Mouse (Mus musculus): ENCODE measurements around the gene Hist1h2bk. TPM values are rescaled to one million over a fixed set of nuclear protein-coding genes. Genes with fewer than 3 reads are reported as not detected.

Gene Hist1h2bk
- polyA plus RNA-seq, 2 experiments, result 6.9 to 24.6 TPM

- DNase-seq (ENCODE audit: low spot score) (no peak), ATAC-seq (ENCODE audit: low FRiP score, low read depth) (no peak)
- Histone ChIP-seq H3K9ac (ENCODE audit: low read depth, low read length, severe bottlenecking) (peak overlapping the region; percentile 25), H3K4me3 (replicated peaks; ENCODE audit: low read length) (peak overlapping the region; percentile 53), H3K4me2 (replicated peaks; ENCODE audit: low read depth, low read length, severe bottlenecking) (peak overlapping the region; percentile 91), H3K4me1 (ENCODE audit: control insufficient read depth, insufficient read depth, low read length) (peaks cover 9% of the 10 kb centered on the region; the same call in 1 of the 2 replicates), H3K9me3 (ENCODE audit: control insufficient read depth, low read length) (no peaks in the 10 kb centered on the region), H3K27me3 (ENCODE audit: control insufficient read depth, insufficient read depth, low read length) (peaks cover 93% of the 10 kb centered on the region), H3K36me3 (ENCODE audit: control insufficient read depth, insufficient read depth, low read length) (no peaks in the 10 kb centered on the region), H3K27ac (replicated peaks; ENCODE audit: low read depth, low read length) (no peak overlapping the region)
- 2% methylated on average over 18 of the region's 18 CpGs for WGBS
- TF ChIP-seq POLR2A (IDR thresholded peaks at IDR 0.05; ENCODE audit: borderline replicate concordance, extremely low read depth, insufficient read depth, insufficient read length), result no peak
Observed at GRCm38 (mm10) chr13:22007121-22007510, 28.6 kb upstream of the Hist1h2bk start.

GRCm38 (mm10) chr13:22007872-22008271, 27.8 kb upstream of the Hist1h2bk start:
- no peak for TF ChIP-seq POLR2A (IDR thresholded peaks at IDR 0.05; ENCODE audit: borderline replicate concordance, extremely low read depth, insufficient read depth, insufficient read length)
- H3K27ac ChIP-seq (replicated peaks; ENCODE audit: low read depth, low read length), result no peak overlapping the region
- H3K4me2 ChIP-seq (replicated peaks; ENCODE audit: low read depth, low read length, severe bottlenecking), result no peak overlapping the region
- peaks cover 93% of the 10 kb centered on the region for H3K27me3 ChIP-seq (ENCODE audit: control insufficient read depth, insufficient read depth, low read length)
- H3K4me3 ChIP-seq (replicated peaks; ENCODE audit: low read length), result no peak overlapping the region
- H3K4me1 ChIP-seq (ENCODE audit: control insufficient read depth, insufficient read depth, low read length), result peaks cover 9% of the 10 kb centered on the region; the same call in 1 of the 2 replicates
- no peak overlapping the region for H3K9ac ChIP-seq (ENCODE audit: low read depth, low read length, severe bottlenecking)
- 56% methylated on average over 7 of the region's 7 CpGs for WGBS
- H3K36me3 ChIP-seq (ENCODE audit: control insufficient read depth, insufficient read depth, low read length), result no peaks in the 10 kb centered on the region
- DNase-seq (ENCODE audit: low spot score), result no peak
- no peak for ATAC-seq (ENCODE audit: low FRiP score, low read depth)
- no peaks in the 10 kb centered on the region for H3K9me3 ChIP-seq (ENCODE audit: control insufficient read depth, low read length)

GRCm38 (mm10) chr13:22008707-22009106, 27.0 kb upstream of the Hist1h2bk start:
- ATAC-seq (ENCODE audit: low FRiP score, low read depth), result no peak
- no peak for TF ChIP-seq POLR2A (IDR thresholded peaks at IDR 0.05; ENCODE audit: borderline replicate concordance, extremely low read depth, insufficient read depth, insufficient read length)
- peaks cover 9% of the 10 kb centered on the region; the same call in 1 of the 2 replicates for H3K4me1 ChIP-seq (ENCODE audit: control insufficient read depth, insufficient read depth, low read length)
- H3K4me2 ChIP-seq (replicated peaks; ENCODE audit: low read depth, low read length, severe bottlenecking), result no peak overlapping the region
- H3K27ac ChIP-seq (replicated peaks; ENCODE audit: low read depth, low read length), result no peak overlapping the region
- H3K9me3 ChIP-seq (ENCODE audit: control insufficient read depth, low read length), result no peaks in the 10 kb centered on the region
- 82% methylated on average over 3 of the region's 3 CpGs for WGBS
- H3K4me3 ChIP-seq (replicated peaks; ENCODE audit: low read length), result no peak overlapping the region
- no peak for DNase-seq (ENCODE audit: low spot score)
- no peaks in the 10 kb centered on the region for H3K36me3 ChIP-seq (ENCODE audit: control insufficient read depth, insufficient read depth, low read length)
- peaks cover 91% of the 10 kb centered on the region for H3K27me3 ChIP-seq (ENCODE audit: control insufficient read depth, insufficient read depth, low read length)
- no peak overlapping the region for H3K9ac ChIP-seq (ENCODE audit: low read depth, low read length, severe bottlenecking)

GRCm38 (mm10) chr13:22009642-22010041, 26.0 kb upstream of the Hist1h2bk start, which contains the start of gene Prss16:
Gene Prss16, minus strand, starts transcription at chr13:22009742.
- Histone ChIP-seq H3K4me3 (replicated peaks; ENCODE audit: low read length) (no peak within 1 kb of the TSS), H3K27ac (replicated peaks; ENCODE audit: low read depth, low read length) (no peak within 1 kb of the TSS), H3K9me3 (ENCODE audit: control insufficient read depth, low read length) (no peaks in the 10 kb centered on the region), H3K9ac (ENCODE audit: low read depth, low read length, severe bottlenecking) (no peak within 1 kb of the TSS), H3K27me3 (ENCODE audit: control insufficient read depth, insufficient read depth, low read length) (peaks cover 90% of the 10 kb centered on the region), H3K36me3 (ENCODE audit: control insufficient read depth, insufficient read depth, low read length) (no peaks in the 10 kb centered on the region), H3K4me1 (ENCODE audit: control insufficient read depth, insufficient read depth, low read length) (peaks cover 9% of the 10 kb centered on the region; the same call in 1 of the 2 replicates), H3K4me2 (replicated peaks; ENCODE audit: low read depth, low read length, severe bottlenecking) (no peak within 1 kb of the TSS)
- no peak for TF ChIP-seq POLR2A (IDR thresholded peaks at IDR 0.05; ENCODE audit: borderline replicate concordance, extremely low read depth, insufficient read depth, insufficient read length)
- ATAC-seq (ENCODE audit: low FRiP score, low read depth) (no peak), DNase-seq (ENCODE audit: low spot score) (no peak)
- WGBS, result 38% methylated on average over 7 of the region's 7 CpGs

GRCm38 (mm10) chr13:22013716-22014115, 22.0 kb upstream of the Hist1h2bk start:
- DNase-seq (ENCODE audit: low spot score) (no peak), ATAC-seq (ENCODE audit: low FRiP score, low read depth) (no peak)
- Histone ChIP-seq H3K36me3 (ENCODE audit: control insufficient read depth, insufficient read depth, low read length) (no peaks in the 10 kb centered on the region), H3K4me2 (replicated peaks; ENCODE audit: low read depth, low read length, severe bottlenecking) (no peak overlapping the region), H3K27me3 (ENCODE audit: control insufficient read depth, insufficient read depth, low read length) (peaks cover 67% of the 10 kb centered on the region), H3K9me3 (ENCODE audit: control insufficient read depth, low read length) (no peaks in the 10 kb centered on the region), H3K27ac (replicated peaks; ENCODE audit: low read depth, low read length) (no peak overlapping the region), H3K9ac (ENCODE audit: low read depth, low read length, severe bottlenecking) (no peak overlapping the region), H3K4me1 (ENCODE audit: control insufficient read depth, insufficient read depth, low read length) (no peaks in the 10 kb centered on the region), H3K4me3 (replicated peaks; ENCODE audit: low read length) (no peak overlapping the region)
- 21% methylated on average over 13 of the region's 13 CpGs for WGBS
- TF ChIP-seq POLR2A (IDR thresholded peaks at IDR 0.05; ENCODE audit: borderline replicate concordance, extremely low read depth, insufficient read depth, insufficient read length), result no peak
